Mouse (Mus musculus) T-cell, adult 2 months (primary cell): ENCODE measurements around the gene Tmem121.
A peak's percentile ranks its signal among the peaks of the same experiment; 100 is the strongest.

Experiments used
- DNase-seq: peaks from one replicate; pipeline ENCODE4 v3.0.0; 2022; ENCODE audit warnings: low spot score

Tmem121 gene

DNA sequence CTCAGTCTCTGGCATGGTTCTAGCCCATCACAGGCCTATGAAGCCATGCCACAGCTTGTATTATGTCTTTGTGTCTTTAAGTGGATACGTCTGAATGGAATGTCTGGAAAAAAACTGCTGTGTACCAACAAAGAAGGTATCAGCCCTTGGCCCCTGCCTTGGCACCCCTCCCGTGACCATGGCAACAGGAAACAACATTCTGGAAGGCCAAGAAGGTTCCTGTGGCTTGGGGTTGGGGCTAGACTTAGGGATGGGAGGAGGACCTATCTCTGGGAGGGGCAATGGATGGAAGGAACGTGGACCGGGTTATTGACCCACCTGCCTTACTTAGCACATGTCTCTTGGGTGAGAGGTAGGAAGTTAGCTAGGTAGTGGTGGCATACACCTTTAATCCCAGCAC lies 36.4 kb upstream of the Tmem121 start:
- DNase-seq, result no peak

DNA sequence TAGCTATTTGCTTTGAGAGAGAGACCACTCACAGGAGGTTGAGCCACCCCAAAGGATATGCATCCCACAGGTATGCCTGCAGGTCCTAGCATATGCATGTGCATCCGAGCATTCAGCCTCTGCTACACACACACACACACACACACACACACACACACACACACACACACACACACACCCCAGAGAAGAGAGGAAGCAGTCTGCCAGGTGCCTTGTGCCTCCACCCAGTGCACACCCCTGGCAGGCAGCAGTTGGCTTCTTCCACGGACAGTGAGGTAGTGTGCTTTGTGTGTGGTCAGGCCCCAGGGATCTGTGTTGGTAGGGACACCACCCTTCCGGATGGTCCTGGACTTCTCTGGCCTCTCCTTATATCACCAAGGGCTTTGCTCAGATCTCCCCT lies 35.8 kb upstream of the Tmem121 start:
- peak; percentile 62 for DNase-seq

DNA sequence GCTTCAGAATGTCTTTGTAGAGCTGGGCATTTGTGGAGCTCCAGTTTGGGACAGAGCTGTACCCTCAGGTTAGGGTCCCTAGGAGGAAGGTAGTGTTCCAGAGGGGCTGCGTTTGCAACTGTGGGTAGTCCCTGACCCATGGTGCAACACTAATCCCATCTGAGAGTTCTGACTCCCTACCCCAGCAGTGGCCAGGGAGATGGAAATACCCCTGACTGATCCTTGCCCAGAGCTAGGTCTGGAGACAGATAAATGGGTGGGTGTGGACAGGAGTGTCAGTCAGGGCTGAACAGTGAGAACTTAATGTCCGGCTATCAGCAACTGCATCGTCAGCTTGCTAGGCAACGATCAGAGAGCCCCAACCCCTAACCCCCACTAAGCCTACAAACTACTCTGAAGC lies 35.1 kb upstream of the Tmem121 start:
- no peak for DNase-seq

GRCm38 (mm10) chr12:113151046-113151445 lies 34.7 kb upstream of the Tmem121 start:
- no peak for DNase-seq

DNA sequence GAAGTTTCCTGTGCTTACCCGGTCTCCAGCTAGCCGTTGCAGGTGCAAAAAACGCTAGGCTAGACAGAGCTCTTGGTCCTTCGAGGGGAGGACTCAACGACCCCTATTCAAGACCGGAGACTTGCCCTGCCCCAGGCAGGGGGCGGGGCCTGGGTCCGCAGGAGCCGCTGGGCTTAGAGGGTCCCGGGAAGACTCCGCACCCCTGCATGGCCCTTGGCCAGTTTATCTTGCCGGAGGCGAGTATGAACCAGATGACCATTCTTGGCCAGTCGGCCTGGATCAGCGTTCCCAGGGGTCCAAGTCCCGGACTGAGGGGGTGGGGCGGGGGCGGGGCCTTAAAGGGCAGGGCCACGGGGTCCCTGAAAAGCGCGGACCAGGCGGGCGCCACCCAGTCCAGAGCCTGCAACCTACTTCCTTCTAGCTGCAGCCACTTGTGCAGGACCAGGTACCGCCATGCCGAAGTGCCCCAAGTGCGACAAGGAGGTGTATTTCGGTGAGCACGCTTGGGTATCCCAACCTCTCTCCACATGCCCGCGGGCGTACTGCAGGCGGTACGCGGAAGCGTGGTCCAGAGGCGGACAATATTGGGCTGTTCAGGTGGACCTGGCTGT lies 34.0 kb upstream of the Tmem121 start:
- DNase-seq, result peak; percentile 39

DNA sequence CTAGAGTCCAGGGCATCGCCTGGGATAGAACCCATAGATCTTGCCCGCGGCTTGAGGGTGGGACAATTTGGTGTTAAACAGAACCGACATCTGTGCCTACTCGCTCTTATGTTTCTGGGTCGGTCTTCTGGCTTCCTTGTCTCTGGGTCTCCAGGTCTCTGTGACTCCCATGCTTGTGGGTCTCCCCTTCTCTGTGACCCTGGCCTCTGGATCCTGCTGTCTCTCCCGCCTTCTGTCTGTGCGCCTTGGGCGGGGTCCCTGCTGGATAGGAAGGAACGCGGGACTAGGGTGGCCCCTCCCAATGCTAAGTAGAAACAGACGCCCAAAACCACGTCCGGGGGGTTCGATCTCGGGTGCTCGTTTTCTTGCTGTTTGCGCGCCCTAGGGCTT lies 33.5 kb upstream of the Tmem121 start:
- DNase-seq, result peak; percentile 76

GRCm38 (mm10) chr12:113152991-113153525 lies 32.7 kb upstream of the Tmem121 start:
- DNase-seq, result no peak

GRCm38 (mm10) chr12:113153971-113154370 lies 31.8 kb upstream of the Tmem121 start:
- DNase-seq, result no peak

DNA sequence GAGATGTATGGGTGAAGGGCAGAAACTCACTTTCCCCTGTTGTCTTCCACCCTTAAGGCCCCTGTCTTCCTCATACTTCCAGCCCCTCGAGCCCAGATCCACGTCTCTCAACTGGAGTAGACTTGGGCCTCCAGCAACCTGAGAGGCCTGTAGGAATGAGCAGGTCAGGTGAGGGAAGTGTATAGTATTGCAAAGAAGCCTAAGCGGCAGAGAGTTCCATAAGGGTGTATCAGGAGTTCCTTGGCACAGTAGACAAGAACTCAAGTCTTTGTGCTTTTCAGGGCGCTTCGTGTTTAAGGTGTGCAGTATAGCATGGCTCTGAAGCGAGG lies 31.0 kb upstream of the Tmem121 start:
- no peak for DNase-seq

- DNase-seq, result peak; percentile 60
Observed at GRCm38 (mm10) chr12:113155076-113155771, 30.5 kb upstream of the Tmem121 start.

- DNase-seq, result peak; percentile 100
Observed at GRCm38 (mm10) chr12:113155887-113156539, 29.7 kb upstream of the Tmem121 start, which contains the start of gene Tedc1. Gene Tedc1, plus strand, starts transcription at chr12:113156421.

- DNase-seq, result no peak
Observed at GRCm38 (mm10) chr12:113156540-113156929, 29.2 kb upstream of the Tmem121 start.

- no peak for DNase-seq
Observed at GRCm38 (mm10) chr12:113157002-113157401, 28.7 kb upstream of the Tmem121 start.

DNA sequence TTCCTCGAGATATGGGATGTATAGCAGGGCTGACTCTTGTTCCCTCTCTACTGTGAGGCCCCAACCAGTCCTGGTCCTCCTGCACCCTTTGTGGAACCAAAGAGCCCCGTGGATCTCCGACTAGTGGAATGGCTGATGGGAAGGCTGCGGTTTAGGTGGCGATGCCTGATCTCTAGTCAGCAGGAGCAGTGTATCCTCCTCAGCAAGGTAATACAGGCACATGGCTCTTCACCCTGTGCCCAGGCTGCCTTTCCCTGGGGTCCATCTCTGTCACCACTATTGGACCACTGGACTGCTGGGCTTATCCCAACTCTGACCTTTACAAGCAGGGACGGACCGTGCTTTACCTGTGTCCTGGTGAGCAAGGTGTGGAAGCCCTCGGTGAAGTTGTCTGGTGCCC lies 28.2 kb upstream of the Tmem121 start:
- no peak for DNase-seq

GRCm38 (mm10) chr12:113157971-113158370 lies 27.8 kb upstream of the Tmem121 start:
- no peak for DNase-seq

DNA sequence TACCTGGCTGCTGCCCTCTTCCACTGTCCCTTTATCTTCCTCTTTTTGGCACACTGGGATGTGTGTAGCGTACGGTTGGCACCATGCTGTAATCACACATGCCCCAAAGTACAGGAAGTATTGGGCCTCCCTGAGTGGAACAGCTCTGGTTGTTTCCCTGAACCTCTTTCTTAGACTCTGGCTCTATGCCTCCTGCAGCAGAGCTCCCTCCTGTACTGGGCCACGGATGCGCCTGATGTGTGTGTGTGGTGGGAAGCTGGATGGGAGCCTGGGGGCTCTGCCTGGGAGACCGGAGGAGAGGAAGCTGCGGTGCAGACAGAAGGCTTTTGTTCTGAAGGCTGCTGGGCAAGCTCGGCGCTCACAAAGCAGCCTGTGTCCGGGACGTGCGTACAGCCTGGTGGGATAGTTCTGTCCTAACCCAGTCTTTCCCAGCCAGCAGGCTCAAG lies 22.1 kb upstream of the Tmem121 start:
- no peak for DNase-seq

- peak; percentile 66 for DNase-seq
Observed at GRCm38 (mm10) chr12:113168031-113168536, 17.6 kb upstream of the Tmem121 start.

DNA sequence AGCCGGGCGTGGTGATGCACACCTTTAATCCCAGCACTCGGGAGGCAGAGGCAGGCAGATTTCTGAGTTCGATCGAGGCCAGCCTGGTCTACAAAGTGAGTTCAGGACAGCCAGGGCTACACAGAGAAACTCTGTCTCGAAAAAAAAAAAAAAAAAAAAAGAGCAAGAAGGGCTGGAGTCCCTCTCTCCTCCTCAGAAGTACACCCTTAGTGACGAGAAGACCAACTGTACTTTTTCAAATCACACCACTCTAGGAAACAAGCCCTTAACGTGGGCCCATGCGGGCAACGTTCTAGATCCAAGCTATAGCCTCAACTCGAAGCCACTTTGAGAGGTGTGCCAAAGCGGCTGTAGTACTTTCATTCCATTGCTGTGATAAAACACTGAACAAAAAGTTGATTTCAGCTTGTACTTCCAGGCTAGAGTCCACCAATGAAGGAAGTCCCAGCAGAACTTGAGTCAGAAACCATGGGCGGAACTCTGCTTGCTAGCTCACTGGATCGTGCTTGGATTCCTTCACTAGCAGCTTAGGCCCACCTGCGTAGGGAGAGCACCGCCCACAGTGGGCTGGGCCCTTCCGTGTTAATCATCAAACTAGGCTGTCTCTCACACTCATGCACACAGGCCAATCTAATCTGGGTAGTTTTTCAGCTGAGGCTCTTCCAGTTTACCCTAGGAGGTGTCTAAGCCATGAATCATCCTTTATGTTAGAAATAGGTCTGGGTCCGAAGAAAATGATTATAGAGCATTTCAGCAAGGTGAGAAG lies 8.6 kb upstream of the Tmem121 start:
- no peak for DNase-seq

DNA sequence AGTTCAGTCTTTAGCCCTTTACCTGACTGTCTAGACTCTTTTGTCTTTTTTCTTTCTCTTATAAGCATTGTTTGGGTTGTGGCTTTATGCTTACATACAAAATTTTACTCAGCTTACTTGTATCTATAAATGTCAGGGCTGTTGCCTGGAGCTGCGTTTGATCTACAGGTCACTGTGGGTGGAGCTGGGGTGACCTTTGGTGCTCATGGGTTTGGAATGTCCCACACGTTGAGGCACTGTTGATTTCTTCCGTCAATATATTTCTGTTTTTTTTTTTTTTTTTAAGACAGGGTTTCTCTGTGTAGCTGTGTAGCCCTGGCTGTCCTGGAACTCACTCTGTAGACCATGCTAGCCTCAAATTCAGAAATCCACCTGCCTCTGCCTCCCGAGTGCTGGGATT lies 4.7 kb upstream of the Tmem121 start:
- DNase-seq, result no peak

DNA sequence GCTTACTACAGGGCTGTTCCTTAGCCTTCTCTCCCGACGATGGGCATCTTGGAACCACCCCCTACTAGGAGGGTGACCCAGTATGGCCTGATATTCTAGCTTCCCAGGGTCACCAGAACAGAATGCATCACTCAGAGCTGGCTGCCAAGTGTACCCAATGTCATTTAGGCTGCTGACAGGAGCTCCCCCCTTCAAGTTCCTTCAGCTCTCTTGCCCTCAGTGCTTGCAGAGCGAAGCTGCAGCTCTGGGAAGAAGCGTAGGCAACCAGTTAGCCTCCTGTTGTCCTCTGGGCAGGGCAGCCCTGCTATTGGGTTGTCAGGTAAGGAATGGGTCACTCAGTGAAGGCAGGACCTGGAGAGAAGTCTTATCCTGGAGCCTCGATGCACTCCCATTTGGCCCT lies 785 bp upstream of the Tmem121 start:
- no peak for DNase-seq

- no peak for DNase-seq
Observed at GRCm38 (mm10) chr12:113186326-113187010, 738 bp downstream of the Tmem121 start.

GRCm38 (mm10) chr12:113187011-113187375 lies 1.3 kb downstream of the Tmem121 start:
- no peak for DNase-seq
